Mouse (Mus musculus) lung, embryonic 16.5 days (tissue): ENCODE measurements around the gene Sars. TPM values are rescaled to one million over a fixed set of nuclear protein-coding genes. Genes with fewer than 3 reads are reported as not detected.

ENCODE experiments used
- ATAC-seq: fragments of 200-750 bp; cut with Nextera tagmentation; 2 replicates; pipeline ENCODE4 v1.8.0; 2017; ENCODE audit warnings: low read depth, mild to moderate bottlenecking, moderate library complexity
- H3K27ac ChIP-seq: fragments of 300-500 bp; sonication (generic); 2 replicates; pipeline ENCODE4 v1.5.1; 2014; ENCODE audit warnings: mild to moderate bottlenecking, control low read depth, low read length
- H3K27me3 ChIP-seq: fragments of 300-500 bp; sonication (generic); 2 replicates; pipeline ENCODE4 v1.6.1; 2014; ENCODE audit warnings: low read depth, low read length, mixed read lengths; ENCODE audit not compliant: control insufficient read depth, insufficient read depth
- H3K36me3 ChIP-seq: fragments of 300-500 bp; sonication (generic); 2 replicates; pipeline ENCODE4 v1.6.1; 2014; ENCODE audit warnings: low read length; ENCODE audit not compliant: control insufficient read depth, insufficient read depth
- H3K4me1 ChIP-seq: fragments of 300-500 bp; sonication (generic); replicated peaks from 2 replicates; pipeline ENCODE4 v1.6.1; 2014; ENCODE audit warnings: low read length, mixed read lengths; ENCODE audit not compliant: control insufficient read depth, insufficient read depth
- H3K4me2 ChIP-seq: fragments of 300-500 bp; sonication (generic); 2 replicates; pipeline ENCODE4 v1.6.1; 2014; ENCODE audit warnings: low read depth, low read length, control low read depth
- H3K4me3 ChIP-seq: fragments of 300-500 bp; sonication (generic); 2 replicates; pipeline ENCODE4 v1.5.1; 2014; ENCODE audit warnings: mild to moderate bottlenecking, low read length, control low read depth
- H3K9ac ChIP-seq: fragments of 300-500 bp; sonication (generic); 2 replicates; pipeline ENCODE4 v1.6.1; 2014; ENCODE audit warnings: low read length, control low read depth
- H3K9me3 ChIP-seq: fragments of 300-500 bp; sonication (generic); 2 replicates; pipeline ENCODE4 v1.6.1; 2016; ENCODE audit warnings: low read length; ENCODE audit not compliant: control insufficient read depth
- WGBS: fragments of 180-500 bp; shearing (Covaris S2); extraction: QIAGEN DNeasy Blood & Tissue Kit; methylation state at CpG from one replicate; pipeline ENCODE4 v1.1.7; 2014; 5-methylcytosine and 5-hydroxymethylcytosine counted together
- polyA plus RNA-seq: library from polyadenylated mRNA; unstranded; fragments of >200 nt; fragmentation: Nextera tagmentation; extraction: Ambion mirVana; gene quantifications from 2 replicates; pipeline ENCODE4 v1.2.1, GENCODE M21; 2015

Gene Sars
- polyA plus RNA-seq, 1 experiment from 2014 or later = 117 TPM

DNA sequence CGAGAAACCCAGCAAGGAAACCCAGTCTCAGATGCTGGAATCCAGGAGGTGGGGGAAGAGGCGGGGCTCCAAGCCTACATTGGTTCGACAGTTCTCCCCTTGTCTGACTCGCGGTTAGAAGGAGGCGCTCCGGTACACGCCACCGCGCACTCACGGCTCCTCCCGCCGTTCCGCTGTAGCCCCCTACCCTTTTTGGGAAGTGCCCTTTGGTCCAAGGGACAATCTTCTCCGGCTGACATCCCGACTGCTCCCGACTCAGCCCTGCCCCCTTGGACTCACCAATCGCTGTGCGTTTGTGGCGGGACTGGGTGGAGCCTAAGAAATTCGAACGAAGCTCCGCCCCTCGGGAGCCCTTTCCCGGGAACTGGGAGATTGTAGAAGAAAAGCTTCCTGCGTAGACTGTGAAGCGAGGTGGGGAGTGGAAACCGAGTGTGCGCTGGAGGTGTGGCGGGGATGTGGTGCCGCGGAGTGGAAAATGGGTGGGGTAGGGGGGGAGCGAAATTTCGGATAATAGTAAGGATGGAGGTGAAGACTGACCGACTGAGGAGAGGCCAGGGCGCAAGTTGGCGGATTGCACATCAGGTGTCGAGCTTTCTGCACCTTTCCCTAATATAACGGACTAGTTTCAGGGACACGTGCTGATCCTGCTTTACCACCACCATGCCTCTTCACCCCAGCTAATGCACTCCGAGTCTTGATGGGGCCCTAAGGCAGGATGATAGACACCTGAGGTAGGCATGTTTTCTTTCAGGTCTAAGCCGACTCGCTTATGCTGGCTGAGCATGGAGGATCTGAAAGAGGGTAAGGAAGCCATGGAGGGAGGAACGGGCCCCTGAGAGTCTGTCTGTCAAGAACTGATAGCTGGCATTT is 61.3 kb downstream of the Sars start, which contains the start of gene Psrc1:
Gene Psrc1 (plus strand): TSS at position 355 of the 870 bp plus-strand sequence.
- peak within 1 kb of the TSS; percentile 69 for H3K9ac ChIP-seq
- peak within 1 kb of the TSS; percentile 62; the same call in 1 of the 2 replicates for H3K27ac ChIP-seq
- H3K4me1 ChIP-seq = peaks cover 26% of the 10 kb centered on the region
- under 1% methylated on average over 44 of the region's 44 CpGs for WGBS
- H3K4me2 ChIP-seq = peak within 1 kb of the TSS; percentile 75
- H3K9me3 ChIP-seq = no peaks in the 10 kb centered on the region
- peak within 1 kb of the TSS; percentile 67 for H3K4me3 ChIP-seq
- peak; percentile 93 for ATAC-seq
- H3K36me3 ChIP-seq = no peaks in the 10 kb centered on the region
- no peaks in the 10 kb centered on the region for H3K27me3 ChIP-seq

DNA sequence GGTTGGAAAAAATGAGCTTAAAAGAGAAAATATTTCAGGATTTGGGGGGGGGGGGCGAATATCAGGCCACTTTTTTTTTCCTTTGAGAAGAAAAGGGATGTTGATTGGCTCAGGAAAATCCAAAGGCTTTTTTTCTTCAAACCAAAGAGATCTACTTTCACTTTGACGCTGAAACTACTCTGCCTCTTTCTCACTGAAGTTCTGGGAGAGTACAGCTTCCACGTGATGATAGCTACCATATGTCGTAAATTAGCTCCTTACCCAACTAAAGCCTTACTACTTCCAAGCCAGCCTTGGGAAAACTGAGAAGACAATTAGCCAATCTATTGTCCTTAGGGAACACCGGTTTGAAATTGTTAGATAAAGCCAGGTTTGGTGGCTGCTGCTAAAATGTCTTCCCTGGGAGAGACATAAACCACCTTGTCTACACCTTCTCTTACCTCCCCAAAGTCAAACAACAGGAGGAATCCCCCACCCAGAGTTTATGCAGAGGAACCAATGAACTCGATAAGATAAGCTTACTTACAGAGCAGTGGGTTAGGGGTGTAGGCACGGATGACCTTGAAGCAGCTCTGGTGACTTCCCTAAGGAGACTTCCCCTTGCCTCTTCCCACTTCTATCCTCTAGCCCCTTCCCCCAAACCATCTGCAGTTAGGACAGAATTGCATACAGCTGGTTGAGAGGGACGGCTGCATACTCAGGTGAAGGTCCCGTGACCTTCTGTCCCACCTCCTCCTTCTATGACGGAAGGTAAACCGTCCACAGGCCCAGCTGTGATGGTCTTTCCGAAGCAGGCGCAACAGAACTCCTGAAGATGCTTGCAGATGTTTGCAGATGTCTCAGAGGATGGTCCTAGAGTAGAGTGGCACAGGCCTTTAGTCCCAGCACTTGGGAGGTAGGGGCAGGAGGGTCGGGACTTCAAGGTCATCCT is 62.8 kb downstream of the Sars start:
- Histone ChIP-seq H3K27me3 (no peaks in the 10 kb centered on the region), H3K4me3 (peak overlapping the region; percentile 2), H3K4me1 (peaks cover 26% of the 10 kb centered on the region), H3K4me2 (peak overlapping the region; percentile 75), H3K9me3 (no peaks in the 10 kb centered on the region), H3K27ac (peak overlapping the region; percentile 17; the same call in 1 of the 2 replicates), H3K36me3 (no peaks in the 10 kb centered on the region), H3K9ac (peak overlapping the region; percentile 17; the same call in 1 of the 2 replicates)
- 58% methylated on average over 14 of the region's 14 CpGs for WGBS
- no peak for ATAC-seq

DNA sequence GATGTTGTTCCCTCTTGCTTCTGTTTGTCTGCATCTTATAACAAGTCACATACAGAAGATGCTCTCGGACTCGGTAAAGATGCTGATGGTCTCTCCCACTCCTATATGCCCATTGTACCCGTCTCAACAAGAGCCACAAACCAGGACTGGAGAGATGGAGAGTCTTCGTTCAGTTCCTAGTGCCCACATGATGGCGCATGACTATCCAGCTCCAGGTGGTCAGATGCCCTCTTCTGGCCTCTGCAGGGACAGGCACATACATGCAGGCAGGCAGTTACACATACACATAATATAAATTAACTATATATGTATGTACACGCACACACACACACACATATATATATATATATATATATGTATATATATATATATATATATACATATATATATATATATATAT is 64.3 kb downstream of the Sars start:
- 83% methylated on average over 6 of the region's 6 CpGs for WGBS

DNA sequence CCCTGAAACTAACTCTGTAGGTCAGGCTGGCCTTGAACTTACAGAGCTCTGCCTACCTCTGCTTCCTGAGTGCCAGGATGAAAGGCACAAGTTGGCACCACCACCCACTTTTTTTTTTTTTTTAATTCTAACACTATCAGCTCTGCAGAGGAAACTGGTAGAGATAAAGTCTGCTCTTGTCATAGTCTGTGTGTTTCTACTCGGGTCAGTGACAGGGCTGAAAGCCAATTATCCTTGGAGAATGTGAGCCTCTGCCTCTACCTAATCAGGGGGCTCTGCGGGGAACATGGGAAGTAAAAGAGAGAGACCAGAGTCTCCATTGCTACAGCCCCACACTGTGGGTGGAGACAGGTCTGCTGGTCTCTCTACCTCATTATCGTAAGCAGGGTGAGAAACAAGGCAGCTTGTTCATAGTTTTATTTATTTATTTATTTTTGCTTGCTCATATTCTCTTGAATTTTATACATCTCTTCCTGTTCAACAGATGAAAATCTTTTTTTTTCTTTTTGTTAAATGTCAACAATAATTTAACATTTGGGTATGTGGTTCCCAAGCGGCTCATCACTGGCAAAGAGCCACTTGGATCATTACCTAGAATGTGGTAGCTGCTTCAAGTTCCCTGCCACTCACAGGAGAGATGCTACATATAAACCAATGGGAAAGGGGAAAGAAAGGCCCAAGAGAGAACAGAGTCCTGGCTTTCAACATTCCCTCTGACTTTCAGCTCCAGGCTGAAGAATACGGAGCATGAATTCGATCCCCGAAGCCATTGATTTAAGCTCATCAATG is 65.9 kb downstream of the Sars start:
- H3K27me3 ChIP-seq = no peaks in the 10 kb centered on the region
- H3K9me3 ChIP-seq = no peaks in the 10 kb centered on the region
- 67% methylated on average over 7 of the region's 7 CpGs for WGBS
- H3K4me2 ChIP-seq = no peak overlapping the region
- ATAC-seq = no peak
- no peak overlapping the region for H3K4me3 ChIP-seq
- no peaks in the 10 kb centered on the region for H3K36me3 ChIP-seq
- H3K4me1 ChIP-seq = peaks cover 13% of the 10 kb centered on the region
- H3K9ac ChIP-seq = no peak overlapping the region
- H3K27ac ChIP-seq = no peak overlapping the region

More for the DNA sequence above, 64.3 kb downstream of the Sars start:
- Histone ChIP-seq H3K9ac (no peak overlapping the region), H3K4me3 (no peak overlapping the region), H3K27ac (no peak overlapping the region), H3K36me3 (no peaks in the 10 kb centered on the region), H3K27me3 (no peaks in the 10 kb centered on the region), H3K4me1 (peaks cover 26% of the 10 kb centered on the region), H3K4me2 (no peak overlapping the region), H3K9me3 (no peaks in the 10 kb centered on the region)
- ATAC-seq = no peak

Other genes with a start within 250 kb of the Sars start
- 3.1 and 3.4 TPM in 2 replicates for gene Cyb561d1, start 244.0 kb downstream of the Sars start, polyA plus RNA-seq
- gene Atxn7l2, start 234.3 kb downstream of the Sars start, polyA plus RNA-seq = 12.9 and 13.4 TPM in 2 replicates
- gene Sypl2, start 218.6 kb downstream of the Sars start, polyA plus RNA-seq = 0.46 and 1.1 TPM in 2 replicates
- 254 and 275 TPM in 2 replicates for gene Psma5, start 188.3 kb downstream of the Sars start, polyA plus RNA-seq
- 13.7 and 14.3 TPM in 2 replicates for gene Sort1, start 161.1 kb downstream of the Sars start, polyA plus RNA-seq
- 6.1 and 9.9 TPM in 2 replicates for gene Mybphl, start 80.3 kb downstream of the Sars start, polyA plus RNA-seq
- 73.9 and 75.6 TPM in 2 replicates for gene Psrc1, start 61.4 kb downstream of the Sars start, polyA plus RNA-seq
- 6.8 and 6.9 TPM in 2 replicates for gene Celsr2, start 29.7 kb downstream of the Sars start, polyA plus RNA-seq
- gene 1700013F07Rik, start 88.9 kb upstream of the Sars start, polyA plus RNA-seq = 3.1 and 5.0 TPM in 2 replicates
- gene 5330417C22Rik, start 91.3 kb upstream of the Sars start, polyA plus RNA-seq = 19.6 and 22.3 TPM in 2 replicates
- gene Tmem167b, start 117.3 kb upstream of the Sars start, polyA plus RNA-seq = 45.1 and 46.4 TPM in 2 replicates
- 45.5 and 46.0 TPM in 2 replicates for gene Taf13, start 126.5 kb upstream of the Sars start, polyA plus RNA-seq
- 10.9 and 12.5 TPM in 2 replicates for gene Wdr47, start 146.1 kb upstream of the Sars start, polyA plus RNA-seq
- 84.4 and 91.7 TPM in 2 replicates for gene Clcc1, start 208.7 kb upstream of the Sars start, polyA plus RNA-seq